Mouse (Mus musculus) testis, adult 2 months (tissue): ENCODE measurements around the gene Cyp2d10.
"Not testable (repeated sequence)": the region's sequence is repeated elsewhere in the genome, so short reads cannot be mapped to it uniquely, and the experiment has no call there.

Experiments
- CTCF ChIP-seq: fragments of 200-500 bp; IDR thresholded peaks from 2 replicates; pipeline ENCODE4 v1.5.1; 2012; ENCODE audit warnings: low read depth, mild to moderate bottlenecking, inconsistent platforms, low read length, moderate library complexity; ENCODE audit not compliant: control insufficient read depth, insufficient read depth, insufficient replicate concordance
- POLR2A ChIP-seq: fragments of 200-500 bp; IDR thresholded peaks from 2 replicates; pipeline ENCODE4 v1.6.1; 2012; ENCODE audit warnings: low read depth, mild to moderate bottlenecking, inconsistent platforms, low read length, moderate library complexity; ENCODE audit not compliant: control insufficient read depth

DNA sequence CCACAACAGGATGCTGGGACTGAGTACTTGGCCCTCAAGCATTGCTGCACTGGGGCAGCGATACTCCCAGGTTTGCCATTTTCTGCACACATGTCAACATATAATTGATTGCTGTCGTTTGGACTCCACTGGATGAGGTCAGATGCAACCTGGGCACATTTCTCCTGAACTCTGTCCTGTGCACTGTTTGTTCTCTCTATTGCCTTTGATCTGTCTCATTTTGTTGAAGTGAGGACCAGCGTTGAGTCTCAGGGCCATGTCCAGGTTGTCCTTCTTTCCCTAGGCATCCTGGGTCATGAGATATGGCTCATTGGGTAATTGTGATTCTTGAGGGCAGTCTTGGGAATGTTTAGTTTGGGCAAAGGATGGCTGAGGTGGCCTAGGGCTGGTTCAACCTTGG is 11.0 kb downstream of the Cyp2d10 start:
- TF ChIP-seq CTCF, POLR2A: not testable (repeated sequence)
